Mouse (Mus musculus): ENCODE data around the gene Gm36028. TPM values are rescaled to one million over a fixed set of nuclear protein-coding genes. Genes with fewer than 3 reads are reported as not detected.

Gene Gm36028
- 0.12 and 0.15 TPM in 2 replicates for polyA plus RNA-seq (2014; fragmentation: Nextera tagmentation; extraction: Ambion mirVana)

GRCm38 (mm10) chr16:37861029-37861428, at the start of gene Gm36028:
Gene Gm36028, minus strand, starts transcription at chr16:37861146.
- WGBS: 91% methylated on average over 7 of the region's 7 CpGs
- no peaks in the 10 kb centered on the region for H3K9me3 ChIP-seq (ENCODE audit: control insufficient read depth, low read length)
- no peak within 1 kb of the TSS for H3K9ac ChIP-seq (ENCODE audit: low read length)
- DNase-seq (ENCODE audit: low spot score, missing footprints) (no peak), ATAC-seq (ENCODE audit: low FRiP score) (no peak)
- H3K36me3 ChIP-seq (ENCODE audit: control insufficient read depth, insufficient read depth, low read length): no peaks in the 10 kb centered on the region
- H3K4me1 ChIP-seq (ENCODE audit: control insufficient read depth, insufficient read depth, low read length): no peaks in the 10 kb centered on the region; the same call in 1 of the 2 replicates
- H3K27me3 ChIP-seq (ENCODE audit: control insufficient read depth, insufficient read depth, low read length): no peaks in the 10 kb centered on the region
- no peak within 1 kb of the TSS for H3K27ac ChIP-seq (ENCODE audit: low read depth, low read length)
- H3K4me2 ChIP-seq: no peak within 1 kb of the TSS
- H3K4me3 ChIP-seq (ENCODE audit: low read depth, low read length): no peak within 1 kb of the TSS

DNA sequence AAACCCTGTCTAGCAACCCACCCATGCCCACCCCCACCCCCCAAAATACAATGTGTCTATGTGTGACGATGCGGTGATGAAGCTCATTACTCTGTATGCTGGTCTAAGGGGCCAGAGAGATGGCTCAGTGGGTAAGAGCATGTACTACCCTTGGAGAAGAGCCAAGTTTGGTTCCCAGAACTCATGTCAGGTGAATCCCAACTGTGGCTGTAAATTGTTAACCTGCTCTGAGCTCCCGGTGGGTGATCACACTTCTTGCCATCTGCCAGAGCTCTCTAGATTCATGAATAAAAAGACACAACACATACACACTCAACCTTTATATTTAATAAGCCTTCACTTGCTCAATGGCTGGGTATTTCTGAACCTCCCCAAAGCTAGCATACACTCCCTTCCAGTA, 45.5 kb upstream of the Gm36028 start:
- WGBS: 96% methylated on average over 3 of the region's 3 CpGs
- ATAC-seq (ENCODE audit: low FRiP score) (no peak), DNase-seq (ENCODE audit: low spot score, missing footprints) (no peak)

GRCm38 (mm10) chr16:37901318-37901717, 40.4 kb upstream of the Gm36028 start:
- H3K9ac ChIP-seq (ENCODE audit: low read length): no peak overlapping the region
- ATAC-seq (ENCODE audit: low FRiP score) (no peak), DNase-seq (ENCODE audit: low spot score, missing footprints) (no peak)
- H3K4me2 ChIP-seq: no peak overlapping the region
- H3K27me3 ChIP-seq (ENCODE audit: control insufficient read depth, insufficient read depth, low read length): no peaks in the 10 kb centered on the region
- no peak overlapping the region for H3K4me3 ChIP-seq (ENCODE audit: low read depth, low read length)
- whole genome bisulfite sequencing: 50% methylated on average over 11 of the region's 11 CpGs
- H3K27ac ChIP-seq (ENCODE audit: low read depth, low read length): no peak overlapping the region
- H3K36me3 ChIP-seq (ENCODE audit: control insufficient read depth, insufficient read depth, low read length): no peaks in the 10 kb centered on the region
- no peaks in the 10 kb centered on the region for H3K9me3 ChIP-seq (ENCODE audit: control insufficient read depth, low read length)
- H3K4me1 ChIP-seq (ENCODE audit: control insufficient read depth, insufficient read depth, low read length): no peaks in the 10 kb centered on the region

More for the DNA sequence above, 45.5 kb upstream of the Gm36028 start:
- H3K4me1 ChIP-seq (ENCODE audit: control insufficient read depth, insufficient read depth, low read length): no peaks in the 10 kb centered on the region
- H3K27me3 ChIP-seq (ENCODE audit: control insufficient read depth, insufficient read depth, low read length): no peaks in the 10 kb centered on the region
- H3K36me3 ChIP-seq (ENCODE audit: control insufficient read depth, insufficient read depth, low read length): no peaks in the 10 kb centered on the region
- H3K9ac ChIP-seq (ENCODE audit: low read length): no peak overlapping the region
- H3K9me3 ChIP-seq (ENCODE audit: control insufficient read depth, low read length): no peaks in the 10 kb centered on the region
- no peak overlapping the region for H3K27ac ChIP-seq (ENCODE audit: low read depth, low read length)
- no peak overlapping the region for H3K4me3 ChIP-seq (ENCODE audit: low read depth, low read length)
- H3K4me2 ChIP-seq: no peak overlapping the region

- no peak overlapping the region for H3K27ac ChIP-seq (ENCODE audit: low read depth, low read length)
- H3K4me3 ChIP-seq (ENCODE audit: low read depth, low read length): no peak overlapping the region
- H3K27me3 ChIP-seq (ENCODE audit: control insufficient read depth, insufficient read depth, low read length): no peaks in the 10 kb centered on the region
- H3K9me3 ChIP-seq (ENCODE audit: control insufficient read depth, low read length): no peaks in the 10 kb centered on the region
- no peak overlapping the region for H3K9ac ChIP-seq (ENCODE audit: low read length)
- no peak for DNase-seq (ENCODE audit: low spot score, missing footprints)
- H3K4me1 ChIP-seq (ENCODE audit: control insufficient read depth, insufficient read depth, low read length): no peaks in the 10 kb centered on the region
- ATAC-seq (ENCODE audit: low FRiP score): no peak
- no peak overlapping the region for H3K4me2 ChIP-seq
- WGBS: 50% methylated on average over 2 of the region's 2 CpGs
- H3K36me3 ChIP-seq (ENCODE audit: control insufficient read depth, insufficient read depth, low read length): no peaks in the 10 kb centered on the region
These were observed 38.4 kb upstream of the Gm36028 start for GRCm38 (mm10) chr16:37899357-37899756.

GRCm38 (mm10) chr16:37898790-37899189, 37.8 kb upstream of the Gm36028 start:
- 94% methylated on average over 5 of the region's 5 CpGs for WGBS
- no peak for ATAC-seq (ENCODE audit: low FRiP score)
- no peak overlapping the region for H3K9ac ChIP-seq (ENCODE audit: low read length)
- no peak overlapping the region for H3K27ac ChIP-seq (ENCODE audit: low read depth, low read length)
- no peak overlapping the region for H3K4me3 ChIP-seq (ENCODE audit: low read depth, low read length)
- DNase-seq (ENCODE audit: low spot score, missing footprints): no peak
- H3K4me1 ChIP-seq (ENCODE audit: control insufficient read depth, insufficient read depth, low read length): no peaks in the 10 kb centered on the region
- no peak overlapping the region for H3K4me2 ChIP-seq
- no peaks in the 10 kb centered on the region for H3K27me3 ChIP-seq (ENCODE audit: control insufficient read depth, insufficient read depth, low read length)
- no peaks in the 10 kb centered on the region for H3K9me3 ChIP-seq (ENCODE audit: control insufficient read depth, low read length)
- no peaks in the 10 kb centered on the region for H3K36me3 ChIP-seq (ENCODE audit: control insufficient read depth, insufficient read depth, low read length)

GRCm38 (mm10) chr16:37893942-37894341, 33.0 kb upstream of the Gm36028 start:
- no peaks in the 10 kb centered on the region for H3K27me3 ChIP-seq (ENCODE audit: control insufficient read depth, insufficient read depth, low read length)
- H3K9me3 ChIP-seq (ENCODE audit: control insufficient read depth, low read length): no peaks in the 10 kb centered on the region
- H3K4me2 ChIP-seq: no peak overlapping the region
- no peak overlapping the region for H3K4me3 ChIP-seq (ENCODE audit: low read depth, low read length)
- ATAC-seq (ENCODE audit: low FRiP score): no peak
- no peak overlapping the region for H3K27ac ChIP-seq (ENCODE audit: low read depth, low read length)
- H3K36me3 ChIP-seq (ENCODE audit: control insufficient read depth, insufficient read depth, low read length): no peaks in the 10 kb centered on the region
- 90% methylated on average over 2 of the region's 2 CpGs for WGBS
- no peak overlapping the region for H3K9ac ChIP-seq (ENCODE audit: low read length)
- peak; percentile 26 for DNase-seq (ENCODE audit: low spot score, missing footprints)
- H3K4me1 ChIP-seq (ENCODE audit: control insufficient read depth, insufficient read depth, low read length): no peaks in the 10 kb centered on the region

DNA sequence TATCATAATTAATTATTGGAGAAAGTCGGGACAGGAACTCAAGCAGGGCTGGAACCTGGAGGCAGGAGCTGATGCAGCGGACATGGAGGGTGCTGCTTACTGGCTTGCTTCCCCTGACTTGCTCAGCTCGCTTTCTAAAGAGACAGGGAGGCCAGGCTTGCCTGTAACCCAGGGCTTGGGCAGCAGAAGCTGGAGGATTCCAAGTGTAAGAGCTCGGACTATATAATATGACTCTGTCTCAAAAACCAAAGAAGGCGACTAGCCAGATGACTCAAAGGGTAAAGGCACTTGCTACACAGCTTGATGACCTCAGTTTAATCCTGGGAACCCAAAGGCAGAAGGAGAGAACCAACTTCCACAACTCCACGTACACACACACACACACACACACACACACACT, 32.4 kb upstream of the Gm36028 start:
- H3K4me1 ChIP-seq (ENCODE audit: control insufficient read depth, insufficient read depth, low read length): no peaks in the 10 kb centered on the region
- WGBS: 72% methylated on average over 6 of the region's 6 CpGs
- no peaks in the 10 kb centered on the region for H3K36me3 ChIP-seq (ENCODE audit: control insufficient read depth, insufficient read depth, low read length)
- H3K4me3 ChIP-seq (ENCODE audit: low read depth, low read length): no peak overlapping the region
- no peak overlapping the region for H3K4me2 ChIP-seq
- no peaks in the 10 kb centered on the region for H3K27me3 ChIP-seq (ENCODE audit: control insufficient read depth, insufficient read depth, low read length)
- no peak overlapping the region for H3K9ac ChIP-seq (ENCODE audit: low read length)
- DNase-seq (ENCODE audit: low spot score, missing footprints) (peak; percentile 77), ATAC-seq (ENCODE audit: low FRiP score) (no peak)
- no peak overlapping the region for H3K27ac ChIP-seq (ENCODE audit: low read depth, low read length)
- no peaks in the 10 kb centered on the region for H3K9me3 ChIP-seq (ENCODE audit: control insufficient read depth, low read length)

GRCm38 (mm10) chr16:37892667-37893066, 31.7 kb upstream of the Gm36028 start:
- peak; percentile 83 for DNase-seq (ENCODE audit: low spot score, missing footprints)
- no peak for ATAC-seq (ENCODE audit: low FRiP score)
- WGBS: 74% methylated on average over 2 of the region's 2 CpGs
- no peak overlapping the region for H3K9ac ChIP-seq (ENCODE audit: low read length)
- no peak overlapping the region for H3K4me3 ChIP-seq (ENCODE audit: low read depth, low read length)
- no peaks in the 10 kb centered on the region for H3K36me3 ChIP-seq (ENCODE audit: control insufficient read depth, insufficient read depth, low read length)
- H3K4me2 ChIP-seq: no peak overlapping the region
- H3K27ac ChIP-seq (ENCODE audit: low read depth, low read length): no peak overlapping the region
- H3K27me3 ChIP-seq (ENCODE audit: control insufficient read depth, insufficient read depth, low read length): no peaks in the 10 kb centered on the region
- H3K9me3 ChIP-seq (ENCODE audit: control insufficient read depth, low read length): no peaks in the 10 kb centered on the region
- H3K4me1 ChIP-seq (ENCODE audit: control insufficient read depth, insufficient read depth, low read length): no peaks in the 10 kb centered on the region

DNA sequence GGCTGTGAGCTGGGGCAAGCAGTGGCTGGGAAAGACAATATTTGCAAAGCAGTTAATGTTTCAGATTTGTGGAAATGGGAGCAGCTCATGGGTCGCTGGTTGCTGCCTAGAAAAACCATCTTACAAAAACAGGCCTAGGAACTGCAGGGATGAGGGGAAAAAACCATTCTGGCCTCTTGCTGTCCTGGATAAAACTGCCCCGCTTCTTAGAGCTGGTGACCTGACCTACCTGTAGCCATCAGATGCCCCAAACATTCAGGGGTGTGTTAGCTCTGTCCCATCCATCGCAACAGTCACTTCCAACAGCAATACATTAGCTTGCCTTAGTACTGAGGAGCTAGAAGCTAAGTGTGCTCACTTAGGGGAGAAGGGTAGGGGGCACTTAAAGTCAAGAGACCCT, 28.0 kb upstream of the Gm36028 start:
- H3K9ac ChIP-seq (ENCODE audit: low read length): no peak overlapping the region
- WGBS: 93% methylated on average over 3 of the region's 3 CpGs
- no peak overlapping the region for H3K27ac ChIP-seq (ENCODE audit: low read depth, low read length)
- DNase-seq (ENCODE audit: low spot score, missing footprints) (peak; percentile 59), ATAC-seq (ENCODE audit: low FRiP score) (no peak)
- no peak overlapping the region for H3K4me2 ChIP-seq
- no peaks in the 10 kb centered on the region for H3K27me3 ChIP-seq (ENCODE audit: control insufficient read depth, insufficient read depth, low read length)
- no peaks in the 10 kb centered on the region for H3K4me1 ChIP-seq (ENCODE audit: control insufficient read depth, insufficient read depth, low read length)
- H3K4me3 ChIP-seq (ENCODE audit: low read depth, low read length): no peak overlapping the region
- H3K36me3 ChIP-seq (ENCODE audit: control insufficient read depth, insufficient read depth, low read length): no peaks in the 10 kb centered on the region; the same call in 1 of the 2 replicates
- H3K9me3 ChIP-seq (ENCODE audit: control insufficient read depth, low read length): no peaks in the 10 kb centered on the region

DNA sequence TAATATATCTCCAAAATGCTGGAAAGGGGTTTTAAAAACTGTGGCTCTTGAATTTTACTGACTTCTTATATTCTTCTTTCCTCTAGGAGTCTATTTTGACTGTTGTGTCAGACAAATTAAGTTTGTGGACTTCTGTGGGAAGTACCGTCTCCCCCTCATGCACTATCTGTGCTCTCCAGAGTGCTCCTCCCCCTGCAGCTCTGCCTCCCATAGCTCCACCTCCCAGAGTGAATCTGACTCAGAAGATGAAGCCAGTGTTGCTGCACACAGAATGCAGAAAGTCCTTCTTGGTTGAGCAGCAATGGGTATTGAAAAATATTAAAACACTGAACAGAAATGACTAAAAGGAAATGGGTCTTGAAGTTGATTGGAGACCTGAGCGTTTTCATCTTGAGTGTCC, 20.2 kb upstream of the Gm36028 start:
- H3K36me3 ChIP-seq (ENCODE audit: control insufficient read depth, insufficient read depth, low read length): peaks cover 14% of the 10 kb centered on the region; the same call in 1 of the 2 replicates
- WGBS: 85% methylated on average over 2 of the region's 2 CpGs
- no peak overlapping the region for H3K4me3 ChIP-seq (ENCODE audit: low read depth, low read length)

More for the DNA sequence above, 20.2 kb upstream of the Gm36028 start:
- DNase-seq (ENCODE audit: low spot score, missing footprints) (no peak), ATAC-seq (ENCODE audit: low FRiP score) (no peak)
- H3K27me3 ChIP-seq (ENCODE audit: control insufficient read depth, insufficient read depth, low read length): no peaks in the 10 kb centered on the region
- H3K27ac ChIP-seq (ENCODE audit: low read depth, low read length): no peak overlapping the region
- no peaks in the 10 kb centered on the region for H3K9me3 ChIP-seq (ENCODE audit: control insufficient read depth, low read length)
- no peaks in the 10 kb centered on the region for H3K4me1 ChIP-seq (ENCODE audit: control insufficient read depth, insufficient read depth, low read length)
- no peak overlapping the region for H3K4me2 ChIP-seq
- no peak overlapping the region for H3K9ac ChIP-seq (ENCODE audit: low read length)

Measured in midbrain, embryonic 11.5 days (tissue).